Mouse (Mus musculus) CD4-positive, CD25-positive, alpha-beta regulatory T cell, adult 4 months (primary cell): ENCODE measurements around the gene Ext2. TPM values are rescaled to one million over a fixed set of nuclear protein-coding genes. Genes with fewer than 3 reads are reported as not detected.

ENCODE experiments used
- ATAC-seq: one replicate; pipeline ENCODE4 v1.8.0; 2017
- polyA plus RNA-seq, 2 experiments: library from polyadenylated mRNA; unstranded; fragments of 100-300 nt; shearing (Covaris generic); gene quantifications; one replicate each; pipeline ENCODE4 v1.2.1; 2017

Ext2 gene
- polyA plus RNA-seq, 2 experiments from 2014 or later, result 16.0 to 18.3 TPM

DNA sequence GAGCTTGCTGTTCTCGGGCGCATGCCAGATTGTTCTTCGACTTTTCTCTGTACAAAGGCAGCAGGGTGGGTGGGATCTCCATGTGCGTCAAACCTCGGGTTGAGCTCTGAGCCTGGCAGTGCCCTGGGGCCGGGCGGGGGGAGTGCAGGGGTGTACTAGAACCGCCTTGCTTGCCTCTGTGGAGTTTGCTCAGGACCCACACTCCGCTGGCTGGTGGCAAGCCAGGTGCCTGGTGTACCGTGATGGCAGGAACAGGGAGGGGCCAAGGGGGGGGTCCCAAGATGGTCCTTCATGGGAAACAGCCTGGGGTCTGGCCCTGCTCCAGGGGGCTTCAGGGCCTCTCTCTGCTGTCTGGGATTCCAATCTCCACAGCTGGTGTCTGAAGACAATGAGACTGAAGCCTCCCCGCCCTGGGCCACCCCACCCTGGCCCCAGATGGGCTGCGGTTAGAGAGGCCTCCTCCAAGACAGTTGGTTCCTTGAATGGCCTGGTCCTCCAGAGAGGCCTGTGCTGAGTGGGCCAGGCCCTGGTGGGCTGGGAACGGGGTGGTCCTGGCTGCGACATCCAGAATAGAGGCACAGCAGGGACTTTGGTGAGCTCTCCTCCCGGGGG lies 150.7 kb downstream of the Ext2 start:
- no peak for ATAC-seq

DNA sequence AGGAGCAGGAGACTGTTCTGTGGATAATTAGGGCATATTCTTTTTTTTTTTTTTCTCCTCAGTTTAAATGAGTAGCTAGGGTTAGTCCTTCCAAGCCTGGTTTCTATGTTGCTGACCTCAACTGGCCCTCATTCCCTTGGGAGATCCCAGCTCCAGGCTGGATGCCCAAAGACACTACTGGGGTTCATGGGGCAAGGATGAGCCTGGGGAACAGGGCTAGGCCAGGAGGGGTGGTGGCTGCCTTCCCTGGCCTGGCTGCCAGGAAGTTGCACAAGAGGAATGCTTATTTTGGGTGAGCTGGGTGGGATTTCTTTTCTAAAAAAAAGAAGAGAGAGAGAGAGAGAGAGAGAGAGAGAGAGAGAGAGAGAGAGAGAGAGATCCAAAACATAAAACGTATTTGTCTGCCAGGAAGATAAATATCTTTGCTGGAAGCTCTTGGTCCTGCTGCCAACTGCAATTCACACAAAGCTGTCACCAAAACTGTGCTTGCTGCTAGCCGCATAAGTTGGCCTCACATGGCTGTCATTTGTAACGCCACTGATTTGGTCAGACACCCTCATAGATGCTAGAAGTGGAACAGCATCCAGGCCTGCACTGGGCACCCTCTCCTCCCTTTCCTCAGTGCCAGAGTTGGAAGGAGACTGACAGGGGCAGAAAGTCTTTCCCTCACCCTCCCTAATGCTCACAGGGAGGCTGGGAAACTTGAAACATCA lies 156.1 kb downstream of the Ext2 start:
- no peak for ATAC-seq

DNA sequence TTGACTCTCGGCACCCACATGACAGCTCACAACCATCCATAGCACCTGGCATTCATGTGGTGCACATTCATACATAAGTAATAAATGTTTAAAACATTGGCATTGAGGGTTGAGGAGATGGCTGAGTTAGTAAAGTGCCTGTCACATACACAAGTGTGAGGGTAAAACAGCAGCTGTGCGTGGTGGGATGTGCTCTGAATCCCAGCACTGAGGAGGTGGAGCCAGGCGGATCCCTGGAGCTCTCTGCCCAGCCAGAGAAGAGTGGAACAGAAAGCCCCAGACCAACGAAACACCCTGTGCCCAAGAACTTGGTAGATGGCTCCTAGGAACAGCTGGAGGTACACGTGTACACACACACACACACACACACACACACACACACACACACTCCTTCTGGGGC lies 156.9 kb downstream of the Ext2 start:
- no peak for ATAC-seq

DNA sequence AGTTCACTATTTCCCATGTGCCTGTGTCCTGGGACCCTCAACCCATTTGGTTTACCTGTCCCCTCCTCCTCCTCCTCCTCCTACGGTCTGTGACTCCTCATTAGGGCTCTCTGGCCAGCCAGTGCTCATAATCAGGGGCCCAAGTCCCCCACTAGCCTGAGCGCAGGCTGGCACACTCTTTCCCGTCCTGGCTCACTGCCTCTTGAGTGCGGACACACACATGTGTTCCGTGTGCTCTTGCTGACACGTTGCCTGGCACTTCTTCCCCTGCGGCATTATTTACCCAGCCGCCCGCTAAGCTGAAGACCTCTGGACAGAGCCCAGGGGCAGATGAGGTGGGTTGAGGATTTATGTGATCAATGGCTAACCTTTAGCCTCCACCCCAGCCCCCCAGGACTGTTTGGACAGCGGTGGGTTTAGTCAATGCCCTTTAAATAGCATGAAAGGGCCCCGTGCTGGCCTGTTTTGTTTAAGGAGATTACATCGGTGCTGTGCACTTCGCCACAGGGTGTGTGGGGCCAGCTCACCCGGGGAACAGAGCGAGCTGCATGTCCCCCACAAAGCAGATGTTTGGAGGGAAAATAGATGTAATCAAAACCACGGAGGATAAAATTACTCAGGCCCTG lies 160.0 kb downstream of the Ext2 start:
- no peak for ATAC-seq

DNA sequence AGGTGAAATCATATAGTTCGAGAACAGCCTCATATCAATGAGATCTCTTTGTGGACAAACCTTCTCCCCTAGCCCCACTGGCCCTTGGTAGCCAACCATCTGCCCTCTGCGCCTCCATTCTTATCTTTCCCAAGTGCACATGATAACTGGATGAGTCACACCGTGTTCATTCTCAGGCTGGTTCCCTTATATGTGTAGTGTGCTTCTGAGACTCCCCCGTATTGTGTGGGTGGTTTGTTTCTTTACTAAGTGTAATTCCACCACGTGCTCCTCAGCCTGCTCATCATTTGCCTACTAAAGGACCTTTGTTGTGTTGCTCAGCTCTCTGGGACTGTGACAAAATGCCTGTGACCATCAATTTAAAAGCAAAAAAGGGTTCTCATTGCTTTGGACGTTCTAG lies 161.3 kb downstream of the Ext2 start:
- no peak for ATAC-seq

DNA sequence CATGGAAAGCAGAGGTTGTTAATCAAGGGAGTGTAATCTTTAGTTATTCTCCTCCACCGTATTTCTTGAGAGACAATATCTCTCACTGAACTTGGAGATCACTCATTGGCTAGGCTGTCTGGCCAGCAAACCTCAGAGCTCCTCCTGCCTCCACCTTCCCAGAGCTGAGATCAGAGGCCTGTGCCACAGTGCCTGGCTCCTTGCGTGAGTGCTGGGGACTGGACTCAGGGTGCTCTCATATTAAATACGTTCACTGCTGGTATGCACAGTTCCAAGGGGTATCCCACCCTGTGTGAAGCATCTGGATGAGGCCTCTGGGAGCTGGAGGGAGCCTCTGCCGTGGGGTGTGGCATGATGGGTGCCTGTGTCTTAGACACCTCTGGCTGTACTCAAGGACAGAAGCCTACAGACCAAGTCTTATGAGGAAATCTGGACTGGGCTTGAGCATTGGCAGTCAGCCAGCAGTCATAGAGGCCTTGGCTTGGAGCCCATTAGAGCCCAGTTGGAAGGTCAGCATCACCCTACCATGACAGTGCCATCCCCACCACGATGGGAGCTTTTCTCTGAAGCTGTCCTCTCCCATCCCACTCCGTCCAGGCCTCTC lies 162.6 kb downstream of the Ext2 start:
- ATAC-seq, result no peak

DNA sequence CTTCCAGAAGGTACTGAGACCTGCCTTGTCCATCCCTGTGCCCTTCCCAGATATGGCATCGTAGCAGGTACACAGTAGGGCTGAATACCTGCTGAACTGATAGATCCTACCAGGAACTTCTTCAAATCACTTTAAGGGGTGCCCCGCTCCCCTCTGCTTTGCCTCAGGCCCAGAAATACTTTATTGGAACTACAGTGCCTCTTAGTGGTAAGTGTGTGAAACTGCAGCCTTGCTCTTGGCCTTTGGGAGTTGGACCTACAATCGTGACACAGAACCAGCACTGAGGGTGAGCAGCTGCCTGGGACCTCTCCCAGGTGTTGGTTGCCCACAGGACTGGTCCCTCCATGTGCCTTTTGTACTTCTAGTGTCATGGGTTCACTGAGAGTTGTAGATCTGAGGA lies 163.4 kb downstream of the Ext2 start:
- ATAC-seq, result no peak

DNA sequence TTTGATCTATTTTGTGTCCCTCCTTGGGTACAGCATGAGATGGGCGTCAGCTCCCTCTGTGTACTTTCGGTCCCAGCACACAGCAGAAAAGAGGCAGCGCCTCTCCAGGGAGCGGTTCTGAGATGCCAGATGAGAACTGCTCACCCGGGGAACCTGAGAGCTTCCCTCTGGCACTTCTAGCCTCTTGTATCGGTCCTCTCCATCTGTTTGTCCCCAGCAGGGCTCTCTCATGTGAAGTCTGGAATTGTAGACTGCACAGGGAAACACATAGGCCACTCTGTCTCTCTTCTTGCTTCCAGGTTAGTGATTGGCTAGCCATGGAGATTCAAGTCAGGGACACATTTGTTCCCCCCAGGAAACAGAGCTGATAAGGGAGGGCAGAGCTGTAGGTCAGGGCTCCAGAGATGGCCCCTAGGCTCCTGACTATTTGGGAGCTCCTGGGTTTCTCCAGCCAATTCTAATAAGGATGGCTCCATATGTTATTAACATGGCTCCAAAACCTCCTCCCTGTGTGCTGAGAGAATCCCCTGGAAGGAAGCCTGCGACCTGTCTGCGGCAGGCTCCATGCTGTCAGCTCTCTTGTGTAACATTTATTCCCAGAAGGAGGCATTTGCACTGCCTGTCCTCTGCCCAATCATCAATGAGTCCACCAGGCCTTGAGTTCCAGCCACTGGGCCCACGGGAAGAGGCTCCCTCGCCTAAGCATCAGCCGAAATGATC lies 167.9 kb downstream of the Ext2 start:
- no peak for ATAC-seq

DNA sequence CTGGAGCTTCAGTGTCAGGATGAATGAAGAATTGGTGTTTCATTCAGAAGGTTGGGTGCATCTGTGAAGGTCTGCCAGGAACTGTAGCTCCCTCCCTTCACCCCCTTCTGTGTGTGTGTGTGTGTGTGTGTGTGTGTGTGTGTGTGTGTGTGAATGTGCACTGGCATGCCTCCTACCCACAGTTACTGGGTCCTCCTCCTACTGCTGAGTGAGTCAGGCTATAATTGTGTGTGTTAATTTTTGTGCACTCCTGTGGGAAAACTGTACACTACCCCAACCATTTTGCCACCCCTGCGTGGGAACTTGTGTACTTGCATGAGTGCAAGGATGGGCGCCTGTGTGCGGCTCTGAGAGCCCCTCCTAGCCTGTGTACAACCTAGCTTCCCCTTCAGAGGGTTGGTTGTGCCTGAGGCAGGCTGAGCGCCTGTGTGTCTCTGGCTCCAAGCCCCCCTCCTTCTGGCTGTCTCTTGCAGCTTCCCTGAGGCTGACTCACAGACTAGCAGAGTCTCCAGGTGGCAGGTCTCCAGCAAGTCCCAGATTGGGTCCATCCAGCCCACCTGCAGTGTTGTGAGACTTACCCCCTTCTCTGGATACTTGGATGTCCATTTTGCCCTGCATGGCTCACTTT lies 173.0 kb downstream of the Ext2 start:
- no peak for ATAC-seq

DNA sequence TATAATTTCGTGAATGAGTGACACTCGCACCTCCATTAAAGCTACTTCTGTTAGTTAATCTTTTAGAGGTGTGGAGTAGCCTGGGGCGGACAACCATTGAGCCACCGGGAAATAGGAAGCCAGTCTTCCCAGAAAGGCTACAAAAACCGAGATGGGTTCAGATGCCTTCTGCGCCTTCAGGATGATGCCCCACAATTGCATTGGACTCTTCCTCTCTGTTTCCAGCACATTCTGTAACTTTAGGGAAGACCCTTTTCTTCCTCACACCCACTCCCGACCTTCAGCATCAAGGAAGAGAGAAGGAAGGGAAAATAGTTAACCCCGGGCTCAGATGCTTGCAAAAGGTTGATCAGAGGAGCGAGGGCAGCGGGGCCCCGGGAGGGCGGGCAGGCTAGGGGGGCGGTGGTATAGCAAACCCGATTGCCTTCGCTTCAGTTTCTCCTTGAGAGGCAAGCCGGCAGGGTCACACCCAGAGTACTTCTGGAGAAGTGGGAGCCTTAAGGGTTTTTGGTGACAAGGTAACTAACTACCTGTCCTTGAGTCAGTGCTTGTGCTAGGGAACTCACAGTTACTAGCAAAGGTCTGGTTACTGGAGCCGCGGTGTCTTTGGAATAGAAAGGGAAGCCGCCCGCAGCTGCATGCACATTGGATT lies 174.3 kb downstream of the Ext2 start:
- ATAC-seq, result no peak

DNA sequence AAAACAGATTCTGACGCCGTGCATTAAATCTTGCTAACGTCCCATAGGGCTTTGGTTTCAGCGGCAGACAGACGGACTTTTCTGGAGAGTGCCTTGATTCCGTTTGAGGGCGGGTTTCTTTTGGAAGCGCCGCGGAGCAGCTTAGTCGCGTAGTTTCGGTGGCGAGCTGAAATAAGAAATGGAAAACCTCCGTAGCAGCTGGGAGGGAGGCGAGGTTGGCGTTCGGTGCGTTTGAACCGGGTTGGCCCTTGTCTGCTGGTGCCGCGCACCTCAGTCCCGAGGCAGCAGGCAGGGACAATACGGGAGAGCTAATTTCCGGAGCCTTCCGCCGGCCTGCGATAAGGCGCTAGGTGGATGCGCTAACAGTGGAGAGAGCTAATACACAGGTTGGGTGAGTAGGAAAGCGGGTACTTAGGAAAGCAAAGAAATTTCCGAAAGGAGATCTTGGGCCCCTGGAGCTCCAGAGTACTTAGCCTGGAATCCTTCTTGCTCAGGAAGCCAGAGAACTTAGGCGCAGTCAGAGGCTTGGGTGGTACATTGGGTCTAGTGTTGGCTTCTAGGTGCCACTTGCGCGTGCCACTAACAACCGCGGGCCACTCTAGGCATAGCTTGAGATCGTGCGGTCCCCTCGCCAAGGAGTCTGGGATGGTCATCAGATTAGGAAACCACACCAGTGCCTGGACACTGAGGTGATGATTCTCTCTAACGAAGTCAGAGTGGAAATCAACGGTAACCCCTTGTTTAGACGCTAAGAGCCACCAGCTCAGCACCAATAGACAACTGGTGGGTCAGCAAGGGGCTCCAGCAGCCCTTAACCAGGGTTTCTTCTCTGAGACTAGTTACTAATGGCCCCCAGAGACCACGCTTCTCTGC lies 175.1 kb downstream of the Ext2 start:
- no peak for ATAC-seq

DNA sequence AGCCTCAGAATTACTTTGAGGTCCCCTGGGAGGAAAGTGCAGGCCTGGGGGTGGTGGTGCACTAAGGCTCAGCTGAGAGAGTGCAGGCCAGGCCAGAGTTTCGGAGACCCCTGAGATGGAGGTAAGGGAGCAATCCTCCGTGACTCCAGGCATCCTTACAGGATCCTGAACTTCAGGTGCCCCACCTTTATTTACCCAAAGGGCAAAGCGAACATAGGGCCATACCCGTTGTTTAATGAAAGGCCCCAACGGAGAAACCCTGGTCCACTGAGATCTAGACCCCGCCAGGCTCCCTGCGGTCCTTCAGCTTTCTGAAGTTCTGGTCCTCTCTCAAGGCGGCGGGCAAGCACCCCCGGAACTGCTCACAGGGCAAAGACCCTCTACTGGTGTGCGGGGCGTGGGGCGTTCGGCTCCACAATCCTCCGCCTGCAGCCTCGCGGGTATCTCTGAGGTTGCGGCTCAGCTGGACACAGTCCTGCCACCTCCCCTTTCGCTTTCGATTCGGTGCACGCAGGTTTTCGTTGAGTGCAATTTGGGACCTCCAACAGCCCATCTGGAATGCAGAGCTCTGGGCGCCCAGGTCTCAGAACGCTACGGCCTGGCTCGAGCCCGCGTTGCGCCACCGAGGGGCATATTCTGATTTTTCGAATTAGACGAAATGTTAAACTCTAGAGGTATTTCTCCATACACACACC lies 176.6 kb downstream of the Ext2 start:
- ATAC-seq, result no peak

DNA sequence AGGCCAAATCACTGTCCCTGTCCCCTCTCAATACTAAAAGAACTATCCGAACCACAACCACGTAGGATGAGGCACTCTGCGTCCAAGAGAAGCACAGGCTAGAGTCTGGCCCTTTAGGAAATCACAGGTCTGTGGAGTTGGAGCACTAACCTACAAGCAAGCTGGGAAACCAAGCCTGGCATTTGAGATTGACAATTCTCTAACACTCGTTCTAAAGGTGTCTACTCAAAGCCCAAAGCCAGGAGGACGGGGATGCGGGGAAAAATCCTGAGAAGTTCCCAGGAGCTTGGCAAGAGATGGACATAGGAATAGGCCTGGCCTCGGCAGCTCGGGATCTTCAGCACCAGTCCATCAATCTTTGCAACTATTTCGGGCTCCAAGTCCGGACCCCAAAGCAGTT lies 177.2 kb downstream of the Ext2 start:
- no peak for ATAC-seq

DNA sequence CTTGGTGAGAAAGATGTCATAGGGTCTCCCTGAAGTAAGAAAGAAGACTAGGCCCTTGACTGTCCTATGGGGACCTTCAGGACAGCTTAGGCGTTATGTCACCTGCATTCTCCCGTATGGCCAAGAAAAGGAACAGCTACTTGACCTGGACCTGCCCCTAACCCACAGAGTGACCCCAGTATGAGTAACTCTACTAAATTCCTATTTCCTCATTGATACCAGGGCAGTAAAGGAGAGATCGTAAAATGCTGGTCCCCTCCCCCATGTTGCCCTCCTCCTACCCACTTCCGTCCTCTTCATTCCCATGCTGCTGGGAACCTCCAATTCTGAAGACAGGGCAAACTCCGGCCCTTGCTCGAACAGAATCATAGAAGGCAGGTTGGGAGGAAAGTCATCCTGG lies 177.6 kb downstream of the Ext2 start:
- no peak for ATAC-seq

DNA sequence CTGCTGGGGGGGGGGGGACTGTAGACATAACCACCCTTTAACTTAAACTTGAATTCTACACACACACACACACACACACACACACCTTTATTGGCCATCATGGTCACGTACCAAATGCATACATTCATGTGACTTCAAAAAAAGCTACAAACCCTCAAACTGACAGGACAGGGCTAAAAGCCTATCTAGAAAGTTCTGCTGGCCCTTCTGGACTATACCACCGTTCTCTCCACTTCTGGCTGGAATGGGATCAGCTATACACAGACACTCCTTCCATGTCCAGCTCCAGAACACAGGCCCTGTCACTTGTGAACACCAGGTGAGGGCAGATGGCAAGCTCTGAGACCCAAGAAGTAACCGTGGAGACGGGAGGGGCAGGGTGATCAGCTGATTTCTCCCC lies 178.1 kb downstream of the Ext2 start:
- ATAC-seq, result no peak

DNA sequence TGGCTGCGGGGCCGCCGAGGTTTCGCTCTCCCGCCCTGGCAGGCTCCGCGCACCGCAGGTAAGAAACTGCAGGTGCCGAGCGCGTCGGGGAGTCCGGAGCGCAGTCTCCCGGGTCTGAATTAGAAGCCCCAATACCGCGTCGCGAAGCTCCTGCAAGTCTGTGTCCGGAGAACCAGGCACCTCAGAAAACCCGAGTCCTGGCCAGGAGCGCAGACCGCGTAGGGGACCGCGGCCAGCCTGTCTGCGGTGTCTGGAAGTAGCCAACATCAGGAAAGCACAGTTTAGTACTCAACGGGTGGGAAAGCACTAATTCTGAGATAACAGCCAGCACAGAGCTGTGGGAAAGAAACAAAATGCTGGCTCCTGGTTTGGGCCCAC lies 179.0 kb downstream of the Ext2 start:
- no peak for ATAC-seq

DNA sequence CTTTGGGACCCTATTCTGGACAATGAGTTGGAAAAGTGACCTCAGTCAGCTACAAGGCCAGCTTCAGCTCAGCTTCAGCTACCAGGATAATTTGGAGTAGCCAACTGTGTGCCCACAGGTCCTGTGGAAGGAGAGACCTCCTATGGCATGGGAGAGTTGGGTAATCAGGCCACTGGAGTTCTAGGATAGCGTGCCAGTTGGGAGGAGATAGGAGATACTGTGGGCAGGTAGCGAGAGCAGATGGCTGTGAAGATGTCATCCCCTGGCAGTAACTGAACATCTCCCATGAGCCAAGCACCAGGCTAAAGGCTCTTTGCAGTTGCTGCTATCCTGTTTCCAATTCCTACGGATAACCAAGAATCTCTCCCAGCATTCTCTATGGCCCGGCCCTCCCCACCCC lies 187.8 kb downstream of the Ext2 start:
- no peak for ATAC-seq

DNA sequence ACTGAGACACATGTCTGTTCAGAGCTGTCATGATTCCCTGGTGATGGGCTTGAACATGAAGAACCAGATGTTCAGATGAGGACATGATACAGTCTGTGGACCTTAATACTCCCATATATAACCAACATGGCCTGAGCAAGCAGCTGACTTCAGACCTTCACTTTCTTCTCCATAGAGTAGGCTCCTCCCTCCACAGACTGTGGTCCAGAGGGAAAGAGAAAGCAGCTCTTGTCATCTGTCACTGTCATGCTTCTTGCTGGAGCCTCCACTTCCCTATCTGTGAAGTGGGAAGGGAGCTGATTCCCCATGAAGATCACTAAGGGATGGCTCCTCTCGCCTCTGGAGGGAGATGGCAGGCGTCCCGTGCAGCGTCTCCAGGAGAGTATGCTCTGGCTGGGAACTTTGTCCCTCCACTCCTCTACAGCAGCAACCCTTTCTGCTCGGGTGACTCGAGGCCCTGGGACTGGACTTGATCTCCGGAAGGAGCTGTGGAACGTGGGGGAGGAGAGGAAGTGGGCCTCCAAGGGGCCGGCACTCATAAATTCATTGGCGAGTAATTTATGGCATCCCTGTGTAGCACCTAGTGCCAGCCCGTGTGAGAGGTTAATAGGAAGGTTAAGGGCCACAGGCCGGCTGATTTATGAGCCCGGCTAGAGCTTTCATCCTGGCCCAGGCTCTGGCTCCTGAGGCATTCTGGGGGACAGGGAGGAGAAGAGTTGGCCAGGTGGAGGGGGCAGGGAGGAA lies 197.5 kb downstream of the Ext2 start:
- no peak for ATAC-seq

DNA sequence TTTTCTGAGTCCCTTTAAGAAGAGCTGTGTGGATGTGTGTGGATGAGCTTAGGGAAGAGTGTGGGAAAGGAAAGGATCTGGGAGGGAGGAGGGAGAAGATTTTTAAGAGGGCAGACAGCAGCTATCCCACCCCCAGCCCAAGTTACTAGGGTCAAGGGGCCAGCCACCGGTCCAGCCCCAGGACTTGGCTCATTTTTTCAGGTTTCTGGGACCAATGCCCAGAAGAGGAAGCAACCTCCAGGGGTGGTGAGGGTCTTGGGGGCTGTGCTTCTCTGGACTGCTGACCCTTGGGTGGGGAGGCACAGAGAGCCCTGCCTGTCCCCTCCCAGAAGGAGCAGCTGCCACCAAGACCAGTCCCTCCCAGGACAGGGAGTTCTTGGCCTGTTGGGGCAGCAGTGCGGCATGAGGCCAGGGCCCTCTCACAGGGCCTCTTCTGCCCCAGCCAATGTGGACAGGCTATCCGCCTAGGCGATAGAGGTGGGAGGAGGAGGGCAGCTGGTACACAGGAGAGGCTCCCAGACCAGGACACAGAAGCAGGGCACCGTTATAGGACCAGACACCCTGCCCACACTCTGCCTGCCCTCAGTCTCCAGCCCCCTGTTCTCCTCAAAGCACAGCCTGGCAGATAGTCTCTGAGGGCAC lies 203.0 kb downstream of the Ext2 start:
- ATAC-seq, result no peak
